Mouse (Mus musculus): ENCODE measurements around the gene Amdhd2. TPM values are rescaled to one million over a fixed set of nuclear protein-coding genes. Genes with fewer than 3 reads are reported as not detected.
A peak's percentile ranks its signal among the peaks of the same experiment; 100 is the strongest.

The Amdhd2 gene
- polyA plus RNA-seq, 1 experiment from 2014 or later: 28.2 TPM

DNA sequence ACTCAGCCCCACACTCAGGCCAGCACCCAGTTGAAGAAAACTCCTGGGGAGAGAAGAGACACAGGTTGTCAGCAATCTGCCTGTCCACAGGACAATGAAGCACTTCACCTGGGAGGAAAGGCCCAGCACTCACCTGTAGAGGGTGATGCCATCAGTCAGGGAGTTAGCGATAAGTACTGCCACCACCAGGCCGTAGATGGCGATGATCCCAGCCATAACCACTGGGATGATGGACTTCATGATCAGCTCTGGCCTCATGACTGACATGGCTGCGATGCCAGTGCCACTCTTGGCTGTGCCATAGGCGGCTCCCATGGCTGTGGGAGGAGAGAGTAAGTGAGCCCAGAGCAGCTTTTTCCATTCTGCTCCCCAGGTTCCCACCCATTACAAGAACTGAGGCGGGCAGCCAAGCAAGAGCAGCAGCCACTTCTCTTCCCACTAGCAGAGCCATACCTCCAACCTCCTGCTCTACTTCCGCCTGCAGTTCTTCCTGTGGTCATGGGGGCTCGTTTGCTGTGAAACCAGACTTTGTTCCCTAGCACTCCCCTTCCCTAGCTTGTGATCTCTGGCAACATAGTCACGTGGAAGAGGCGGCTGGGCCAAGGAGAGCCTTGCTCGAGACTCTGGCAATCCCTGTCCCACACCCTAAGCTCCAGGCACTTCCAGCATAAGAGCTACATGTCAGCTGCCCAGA is 1.1 kb upstream of the Amdhd2 start:
- Histone ChIP-seq H3K4me1 (replicated peaks; ENCODE audit: control insufficient read depth, insufficient read depth, low read length) (peaks cover 26% of the 10 kb centered on the region), H3K36me3 (ENCODE audit: control insufficient read depth, insufficient read depth) (peaks cover 5% of the 10 kb centered on the region; the same call in 1 of the 2 replicates), H3K4me3 (replicated peaks; ENCODE audit: low read length) (no peak overlapping the region), H3K9me3 (ENCODE audit: control insufficient read depth, low read length) (no peaks in the 10 kb centered on the region), H3K4me2 (ENCODE audit: low read length) (no peak overlapping the region), H3K27me3 (replicated peaks; ENCODE audit: control insufficient read depth, insufficient read depth, low read length) (no peaks in the 10 kb centered on the region), H3K9ac (replicated peaks; ENCODE audit: low read depth, low read length) (no peak overlapping the region), H3K27ac (ENCODE audit: low read length) (no peak overlapping the region)
- WGBS: 84% methylated on average over 9 of the region's 11 CpGs
- ATAC-seq: no peak

DNA sequence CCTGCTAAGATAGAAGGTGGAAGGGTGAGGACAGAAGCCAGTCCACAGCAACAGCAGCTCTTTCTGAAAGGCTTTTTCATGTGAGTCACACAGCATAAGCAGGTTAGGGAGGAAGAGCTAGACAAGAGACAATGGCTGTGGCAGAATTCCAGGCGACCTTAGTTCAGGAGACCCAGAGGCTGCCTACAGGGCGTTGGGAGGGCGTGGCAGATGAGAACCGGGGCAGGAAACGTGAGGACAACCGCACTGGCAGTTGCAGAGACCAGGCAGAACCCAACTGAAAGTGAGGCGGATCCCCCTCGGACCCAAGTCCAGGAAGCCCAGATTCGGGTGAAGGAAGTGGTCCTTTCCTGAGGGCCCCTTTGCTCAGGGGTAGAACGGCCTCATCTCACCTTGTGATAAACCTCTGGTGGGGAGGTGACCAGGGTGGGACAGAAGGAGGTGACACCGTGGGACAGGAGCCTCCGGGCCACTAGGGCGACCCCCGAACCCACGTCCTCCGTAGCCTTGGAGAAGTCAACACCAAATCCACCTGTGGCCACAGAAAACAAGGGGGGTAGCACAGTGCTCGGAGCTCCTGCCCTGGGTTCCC is 886 bp downstream of the Amdhd2 start:
- Histone ChIP-seq H3K36me3 (ENCODE audit: control insufficient read depth, insufficient read depth) (peaks cover 5% of the 10 kb centered on the region; the same call in 1 of the 2 replicates), H3K4me2 (ENCODE audit: low read length) (peak overlapping the region; percentile 94), H3K4me3 (replicated peaks; ENCODE audit: low read length) (peak overlapping the region; percentile 90), H3K9me3 (ENCODE audit: control insufficient read depth, low read length) (no peaks in the 10 kb centered on the region), H3K27ac (ENCODE audit: low read length) (no peak overlapping the region), H3K9ac (replicated peaks; ENCODE audit: low read depth, low read length) (peak overlapping the region; percentile 80), H3K27me3 (replicated peaks; ENCODE audit: control insufficient read depth, insufficient read depth, low read length) (no peaks in the 10 kb centered on the region), H3K4me1 (replicated peaks; ENCODE audit: control insufficient read depth, insufficient read depth, low read length) (peaks cover 18% of the 10 kb centered on the region)
- WGBS: 33% methylated on average over 17 of the region's 17 CpGs
- peak; percentile 4; the same call in 1 of the 2 replicates for ATAC-seq

DNA sequence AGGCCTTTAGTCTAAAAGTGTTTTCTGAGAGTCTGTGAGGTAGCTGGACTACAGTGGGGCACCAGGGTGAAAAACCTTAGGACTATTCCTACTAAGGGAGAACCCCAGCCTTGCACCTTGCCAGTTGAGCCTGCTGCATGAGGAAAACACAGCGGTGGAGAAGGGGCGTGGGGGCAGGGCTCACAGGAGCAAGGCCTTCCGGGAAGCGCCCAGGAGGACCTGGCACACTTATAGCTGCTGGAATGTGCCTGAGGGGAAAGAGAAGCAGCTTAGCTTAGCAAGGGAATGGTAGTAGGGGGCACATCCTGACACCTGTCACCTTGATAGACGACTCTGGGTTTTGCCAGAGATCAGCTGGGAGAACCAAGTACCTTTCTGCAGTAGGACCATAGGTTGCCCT is 2.1 kb downstream of the Amdhd2 start:
- no peak overlapping the region for H3K4me2 ChIP-seq (ENCODE audit: low read length)
- no peak overlapping the region for H3K4me3 ChIP-seq (replicated peaks; ENCODE audit: low read length)
- ATAC-seq: no peak
- H3K36me3 ChIP-seq (ENCODE audit: control insufficient read depth, insufficient read depth): peaks cover 1% of the 10 kb centered on the region; the same call in 1 of the 2 replicates
- H3K27ac ChIP-seq (ENCODE audit: low read length): no peak overlapping the region
- 87% methylated on average over 5 of the region's 5 CpGs for WGBS
- H3K9ac ChIP-seq (replicated peaks; ENCODE audit: low read depth, low read length): no peak overlapping the region
- H3K9me3 ChIP-seq (ENCODE audit: control insufficient read depth, low read length): no peaks in the 10 kb centered on the region
- H3K27me3 ChIP-seq (replicated peaks; ENCODE audit: control insufficient read depth, insufficient read depth, low read length): no peaks in the 10 kb centered on the region
- H3K4me1 ChIP-seq (replicated peaks; ENCODE audit: control insufficient read depth, insufficient read depth, low read length): peaks cover 11% of the 10 kb centered on the region

GRCm38 (mm10) chr17:24157526-24157925 is 6.0 kb downstream of the Amdhd2 start:
- WGBS: 94% methylated on average over 4 of the region's 4 CpGs
- ATAC-seq: no peak

GRCm38 (mm10) chr17:24157121-24157520 is 6.4 kb downstream of the Amdhd2 start:
- WGBS: 91% methylated on average over 6 of the region's 6 CpGs

More at GRCm38 (mm10) chr17:24157526-24157925, 6.0 kb downstream of the Amdhd2 start:
- Histone ChIP-seq H3K9ac (replicated peaks; ENCODE audit: low read depth, low read length) (no peak overlapping the region), H3K27me3 (replicated peaks; ENCODE audit: control insufficient read depth, insufficient read depth, low read length) (no peaks in the 10 kb centered on the region), H3K9me3 (ENCODE audit: control insufficient read depth, low read length) (no peaks in the 10 kb centered on the region), H3K4me2 (ENCODE audit: low read length) (no peak overlapping the region), H3K27ac (ENCODE audit: low read length) (no peak overlapping the region), H3K4me1 (replicated peaks; ENCODE audit: control insufficient read depth, insufficient read depth, low read length) (peaks cover 2% of the 10 kb centered on the region), H3K36me3 (ENCODE audit: control insufficient read depth, insufficient read depth) (no peaks in the 10 kb centered on the region), H3K4me3 (replicated peaks; ENCODE audit: low read length) (no peak overlapping the region)

GRCm38 (mm10) chr17:24156394-24156793 is 7.2 kb downstream of the Amdhd2 start:
- WGBS: 87% methylated on average over 3 of the region's 3 CpGs
- Histone ChIP-seq H3K27me3 (replicated peaks; ENCODE audit: control insufficient read depth, insufficient read depth, low read length) (no peaks in the 10 kb centered on the region), H3K9me3 (ENCODE audit: control insufficient read depth, low read length) (no peaks in the 10 kb centered on the region), H3K36me3 (ENCODE audit: control insufficient read depth, insufficient read depth) (no peaks in the 10 kb centered on the region), H3K4me2 (ENCODE audit: low read length) (no peak overlapping the region), H3K4me3 (replicated peaks; ENCODE audit: low read length) (no peak overlapping the region), H3K4me1 (replicated peaks; ENCODE audit: control insufficient read depth, insufficient read depth, low read length) (peaks cover 11% of the 10 kb centered on the region), H3K9ac (replicated peaks; ENCODE audit: low read depth, low read length) (no peak overlapping the region), H3K27ac (ENCODE audit: low read length) (no peak overlapping the region)
- no peak for ATAC-seq

More at GRCm38 (mm10) chr17:24157121-24157520, 6.4 kb downstream of the Amdhd2 start:
- H3K9ac ChIP-seq (replicated peaks; ENCODE audit: low read depth, low read length): no peak overlapping the region
- no peak for ATAC-seq
- H3K4me3 ChIP-seq (replicated peaks; ENCODE audit: low read length): no peak overlapping the region
- no peak overlapping the region for H3K4me2 ChIP-seq (ENCODE audit: low read length)
- H3K4me1 ChIP-seq (replicated peaks; ENCODE audit: control insufficient read depth, insufficient read depth, low read length): peaks cover 3% of the 10 kb centered on the region
- H3K9me3 ChIP-seq (ENCODE audit: control insufficient read depth, low read length): no peaks in the 10 kb centered on the region
- H3K27me3 ChIP-seq (replicated peaks; ENCODE audit: control insufficient read depth, insufficient read depth, low read length): no peaks in the 10 kb centered on the region
- no peaks in the 10 kb centered on the region for H3K36me3 ChIP-seq (ENCODE audit: control insufficient read depth, insufficient read depth)
- H3K27ac ChIP-seq (ENCODE audit: low read length): no peak overlapping the region

GRCm38 (mm10) chr17:24155742-24156141 is 7.8 kb downstream of the Amdhd2 start:
- Histone ChIP-seq H3K9ac (replicated peaks; ENCODE audit: low read depth, low read length) (no peak overlapping the region), H3K27ac (ENCODE audit: low read length) (no peak overlapping the region), H3K4me1 (replicated peaks; ENCODE audit: control insufficient read depth, insufficient read depth, low read length) (peaks cover 11% of the 10 kb centered on the region), H3K4me2 (ENCODE audit: low read length) (no peak overlapping the region), H3K9me3 (ENCODE audit: control insufficient read depth, low read length) (no peaks in the 10 kb centered on the region), H3K4me3 (replicated peaks; ENCODE audit: low read length) (no peak overlapping the region), H3K36me3 (ENCODE audit: control insufficient read depth, insufficient read depth) (no peaks in the 10 kb centered on the region), H3K27me3 (replicated peaks; ENCODE audit: control insufficient read depth, insufficient read depth, low read length) (no peaks in the 10 kb centered on the region)
- WGBS: 94% methylated on average over 9 of the region's 9 CpGs
- no peak for ATAC-seq

DNA sequence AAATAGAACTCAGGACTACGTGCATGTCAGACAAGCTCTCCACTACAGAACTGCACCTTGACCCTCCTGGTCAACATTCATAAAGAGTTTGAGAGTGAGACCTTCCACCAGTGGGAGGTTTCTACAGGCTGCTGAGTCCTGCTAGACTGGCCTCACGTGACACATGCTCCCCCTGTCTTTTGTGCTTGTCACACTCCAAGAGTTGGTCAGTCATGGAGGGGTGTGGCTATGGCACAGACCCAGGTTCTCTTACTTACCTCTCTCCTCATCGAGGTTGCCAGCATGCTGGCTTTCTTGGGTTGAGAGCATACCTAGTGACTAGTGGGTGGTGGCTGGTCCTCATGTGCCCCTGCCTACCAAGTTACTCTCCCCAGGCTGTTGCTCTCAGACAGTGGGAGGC is 9.1 kb downstream of the Amdhd2 start:
- WGBS: 58% methylated on average over 3 of the region's 3 CpGs
- Histone ChIP-seq H3K36me3 (ENCODE audit: control insufficient read depth, insufficient read depth) (no peaks in the 10 kb centered on the region), H3K27me3 (replicated peaks; ENCODE audit: control insufficient read depth, insufficient read depth, low read length) (no peaks in the 10 kb centered on the region), H3K4me2 (ENCODE audit: low read length) (no peak overlapping the region), H3K4me1 (replicated peaks; ENCODE audit: control insufficient read depth, insufficient read depth, low read length) (peaks cover 11% of the 10 kb centered on the region), H3K9ac (replicated peaks; ENCODE audit: low read depth, low read length) (no peak overlapping the region), H3K4me3 (replicated peaks; ENCODE audit: low read length) (no peak overlapping the region), H3K27ac (ENCODE audit: low read length) (no peak overlapping the region), H3K9me3 (ENCODE audit: control insufficient read depth, low read length) (no peaks in the 10 kb centered on the region)
- no peak for ATAC-seq

DNA sequence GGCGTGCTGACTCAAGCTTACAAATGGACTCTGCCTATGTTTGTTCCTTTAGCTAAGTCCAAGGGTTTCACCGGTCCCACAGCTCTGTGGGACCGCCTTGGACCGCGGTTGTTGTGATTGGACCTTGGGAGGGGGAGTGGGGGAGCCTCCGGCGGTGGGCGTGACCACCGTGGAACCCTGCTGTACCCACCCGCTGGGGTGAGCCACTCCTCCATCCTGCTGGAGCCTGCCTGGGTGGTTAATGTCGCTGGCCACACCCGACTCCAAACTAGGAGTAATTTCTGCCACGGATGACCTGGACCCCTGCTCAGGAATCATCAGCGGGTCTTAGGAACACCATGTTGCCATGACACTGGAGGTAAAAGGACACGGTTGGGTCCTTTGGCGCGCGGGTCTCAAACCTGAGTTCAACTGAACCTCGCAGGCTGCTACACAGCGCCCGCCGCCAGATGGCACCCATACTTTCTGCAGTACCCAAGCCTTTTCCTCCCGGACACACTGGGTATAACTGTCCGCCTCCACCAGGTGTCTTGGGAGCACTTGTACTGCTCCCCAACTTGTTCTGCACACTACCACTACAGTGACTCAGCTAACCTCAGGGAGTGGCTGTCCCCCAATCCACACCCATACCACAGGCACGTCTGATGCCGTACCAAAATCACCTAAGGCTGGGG is 11.5 kb downstream of the Amdhd2 start:
- Histone ChIP-seq H3K9ac (replicated peaks; ENCODE audit: low read depth, low read length) (peak overlapping the region; percentile 52), H3K27me3 (replicated peaks; ENCODE audit: control insufficient read depth, insufficient read depth, low read length) (no peaks in the 10 kb centered on the region), H3K36me3 (ENCODE audit: control insufficient read depth, insufficient read depth) (no peaks in the 10 kb centered on the region), H3K4me3 (replicated peaks; ENCODE audit: low read length) (peak overlapping the region; percentile 35), H3K4me1 (replicated peaks; ENCODE audit: control insufficient read depth, insufficient read depth, low read length) (peaks cover 11% of the 10 kb centered on the region), H3K27ac (ENCODE audit: low read length) (no peak overlapping the region), H3K9me3 (ENCODE audit: control insufficient read depth, low read length) (no peaks in the 10 kb centered on the region), H3K4me2 (ENCODE audit: low read length) (peak overlapping the region; percentile 65)
- WGBS: 2% methylated on average over 26 of the region's 26 CpGs
- peak; percentile 87 for ATAC-seq

Measured in forebrain, embryonic 16.5 days (tissue).